Mouse (Mus musculus): ENCODE measurements around the gene Fkbp9.
A peak's percentile ranks its signal among the peaks of the same experiment; 100 is the strongest.
"Not testable (repeated sequence)": the region's sequence is repeated elsewhere in the genome, so short reads cannot be mapped to it uniquely, and the experiment has no call there.

Fkbp9 gene

GRCm38 (mm10) chr6:56837621-56838020, 5.8 kb downstream of the Fkbp9 start:
- DNase-seq (ENCODE audit: low spot score), result no peak

DNA sequence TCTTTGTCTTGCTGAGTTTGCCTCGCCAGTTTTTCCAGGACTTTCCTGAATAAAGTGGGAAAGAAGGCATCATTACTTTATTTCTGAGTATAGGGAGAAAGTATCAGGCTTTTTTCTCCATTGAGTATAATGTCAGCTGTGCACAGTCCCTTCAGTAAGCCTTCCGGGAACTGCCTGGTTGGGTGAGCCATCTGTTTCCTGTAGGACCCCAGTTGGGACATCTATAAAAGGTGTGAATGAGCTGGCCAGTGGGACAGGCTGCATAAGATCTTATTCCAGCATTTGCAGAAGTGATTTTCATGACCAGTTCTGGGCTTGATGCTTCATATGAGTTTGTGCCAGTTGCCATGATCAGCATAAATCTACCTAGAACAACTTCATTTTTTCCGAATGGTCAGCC, 11.4 kb downstream of the Fkbp9 start:
- DNase-seq (ENCODE audit: low spot score), result no peak

- DNase-seq (ENCODE audit: low spot score), result no peak
These were observed 12.5 kb downstream of the Fkbp9 start for GRCm38 (mm10) chr6:56844365-56844764.

GRCm38 (mm10) chr6:56848974-56849373, 17.1 kb downstream of the Fkbp9 start:
- no peak for DNase-seq (ENCODE audit: low spot score)

GRCm38 (mm10) chr6:56850315-56850714, 18.5 kb downstream of the Fkbp9 start:
- no peak for DNase-seq (ENCODE audit: low spot score)

- DNase-seq (ENCODE audit: low spot score), result no peak
These were observed 22.9 kb downstream of the Fkbp9 start for GRCm38 (mm10) chr6:56854803-56855202.

DNA sequence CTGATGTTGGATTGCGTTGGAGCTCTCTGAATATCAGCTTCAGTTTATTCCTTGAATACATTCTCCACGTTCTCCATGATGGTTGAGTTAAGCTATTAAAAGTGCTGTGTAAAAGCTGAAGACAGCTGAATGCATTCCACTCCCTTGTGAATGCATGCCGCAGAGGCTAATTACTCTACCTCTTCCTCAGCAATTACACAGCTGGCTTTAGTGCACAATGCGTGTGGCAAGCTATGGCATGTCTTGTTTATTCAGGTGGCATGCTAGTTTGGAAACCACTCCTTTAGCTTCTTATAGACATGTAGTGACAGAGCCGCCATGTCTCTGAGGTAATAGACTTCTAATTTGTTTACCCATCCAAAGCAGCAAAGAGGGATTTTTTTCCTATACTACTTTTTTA, 24.9 kb downstream of the Fkbp9 start:
- DNase-seq (ENCODE audit: low spot score), result no peak

- DNase-seq (ENCODE audit: low spot score), result no peak
These were observed 28.5 kb downstream of the Fkbp9 start for GRCm38 (mm10) chr6:56860205-56860848.

- DNase-seq (ENCODE audit: low spot score), result not testable (repeated sequence)
These were observed 35.0 kb downstream of the Fkbp9 start for GRCm38 (mm10) chr6:56866899-56867298.

- no peak for DNase-seq (ENCODE audit: low spot score)
These were observed 36.7 kb downstream of the Fkbp9 start for GRCm38 (mm10) chr6:56868565-56868964.

DNA sequence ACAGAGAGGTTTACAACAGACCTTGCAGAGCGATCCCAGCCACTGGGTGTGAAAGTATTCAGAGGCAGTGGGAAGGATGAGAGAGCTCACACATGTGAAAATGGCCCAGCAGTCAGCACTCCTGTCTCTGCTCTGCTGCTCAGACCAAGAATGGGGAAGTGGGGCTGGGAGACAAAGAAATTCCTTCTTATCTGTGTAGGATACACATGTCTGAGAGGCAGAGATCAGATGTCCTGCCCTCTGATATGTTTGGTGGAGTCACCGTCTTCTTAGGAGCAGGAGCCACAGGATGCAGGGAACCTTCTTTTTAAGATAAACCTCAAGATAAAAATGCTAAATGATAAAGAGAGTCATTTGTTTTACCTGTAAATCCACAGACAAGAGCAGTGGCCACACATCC, 38.2 kb downstream of the Fkbp9 start:
- no peak for DNase-seq (ENCODE audit: low spot score)

GRCm38 (mm10) chr6:56876870-56877269, 45.0 kb downstream of the Fkbp9 start:
- DNase-seq (ENCODE audit: low spot score), result no peak

DNA sequence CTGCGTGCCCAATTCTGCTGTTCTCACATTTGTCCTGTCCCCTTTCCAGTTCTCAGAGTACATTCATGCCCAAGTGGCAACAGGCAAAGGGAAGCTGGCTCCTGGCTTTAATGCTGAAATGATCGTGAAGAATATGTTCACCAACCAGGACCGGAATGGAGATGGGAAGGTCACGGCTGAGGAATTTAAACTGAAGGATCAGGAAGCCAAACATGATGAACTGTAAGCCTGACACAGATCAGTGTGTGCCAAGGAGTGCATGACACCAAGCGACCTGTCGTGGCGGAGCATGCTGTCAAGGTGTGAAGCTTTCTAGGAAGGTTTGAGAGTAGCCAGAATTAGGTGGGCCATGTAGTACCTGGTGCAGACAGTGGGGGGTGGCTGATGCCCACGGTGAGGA, 46.1 kb downstream of the Fkbp9 start:
- DNase-seq (ENCODE audit: low spot score), result no peak

GRCm38 (mm10) chr6:56879352-56879955, 47.6 kb downstream of the Fkbp9 start:
- DNase-seq (ENCODE audit: low spot score), result no peak

DNA sequence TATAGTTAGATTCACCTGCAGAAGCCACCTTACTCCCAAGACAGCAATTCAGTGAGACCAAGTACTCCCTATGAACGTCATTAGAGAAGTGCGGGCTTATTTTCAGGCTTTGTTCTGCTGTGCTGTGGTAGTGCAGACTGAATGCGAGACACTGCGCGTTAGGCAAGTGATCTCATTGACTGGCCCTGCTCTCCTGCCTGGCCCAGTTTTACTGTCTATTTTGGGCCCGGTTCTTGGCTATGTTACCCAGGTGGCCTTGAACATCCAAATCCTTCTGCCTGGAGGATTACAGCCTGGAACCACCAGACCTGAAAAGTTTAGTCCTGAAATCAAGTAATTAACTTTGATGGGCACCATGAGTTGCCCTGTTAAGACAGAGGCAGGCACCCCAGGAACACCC, 56.7 kb downstream of the Fkbp9 start:
- no peak for DNase-seq (ENCODE audit: low spot score)

DNA sequence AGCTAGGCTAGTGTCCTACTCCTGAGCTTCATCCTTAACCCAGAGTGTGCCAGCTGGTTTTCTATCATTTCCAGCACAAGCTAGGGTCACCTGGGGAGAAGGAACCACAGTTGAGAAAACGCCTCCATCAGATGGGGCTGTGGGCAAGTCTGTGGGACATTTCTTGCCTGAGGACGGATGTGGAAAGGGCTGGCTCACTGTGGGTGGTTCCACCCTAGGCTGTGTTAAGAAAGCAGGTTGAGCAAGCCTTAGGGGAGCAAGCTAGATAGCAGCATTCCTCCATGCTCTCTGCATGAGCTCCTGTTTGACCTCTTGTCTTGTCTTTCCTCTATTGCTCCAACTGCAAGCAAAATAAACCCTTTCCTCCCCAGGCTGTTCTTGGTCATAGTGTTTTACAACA, 58.9 kb downstream of the Fkbp9 start:
- no peak for DNase-seq (ENCODE audit: low spot score)

DNA sequence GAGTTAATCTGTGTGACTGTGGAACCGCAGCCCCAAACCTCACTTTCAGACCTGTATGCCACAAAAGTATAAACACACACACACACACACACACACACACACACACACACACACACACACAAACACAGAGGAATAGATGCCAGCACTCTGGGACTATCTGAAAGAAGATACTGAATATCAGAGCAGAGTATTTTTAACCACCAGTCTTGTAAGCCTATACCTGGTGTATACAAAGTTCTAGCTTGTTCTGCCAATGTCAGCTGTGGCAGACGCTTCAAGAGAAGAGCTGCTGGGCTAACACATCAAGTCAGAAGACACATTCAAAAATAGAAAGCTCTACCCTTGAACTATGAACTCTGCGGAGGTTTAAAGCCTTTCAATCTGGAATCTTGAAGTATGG, 67.7 kb downstream of the Fkbp9 start:
- no peak for DNase-seq (ENCODE audit: low spot score)

DNA sequence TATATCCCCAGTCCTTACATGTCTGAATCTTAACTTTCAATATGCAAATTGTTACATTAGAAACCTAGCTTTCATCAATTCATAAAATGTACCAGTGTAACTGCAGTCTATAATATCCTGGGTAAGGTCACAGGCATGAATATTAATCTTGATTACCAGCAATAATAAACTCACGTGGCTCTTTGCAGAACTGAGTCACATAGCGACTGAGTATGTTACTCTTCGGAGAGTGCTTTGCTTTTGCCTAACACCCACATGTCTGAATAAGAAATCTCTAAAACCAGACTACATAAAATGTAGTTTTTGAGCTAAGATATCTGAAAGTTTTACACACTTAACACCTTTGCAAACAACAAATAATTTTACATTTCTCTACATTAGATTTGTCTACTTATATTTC, 69.5 kb downstream of the Fkbp9 start:
- DNase-seq (ENCODE audit: low spot score), result no peak

GRCm38 (mm10) chr6:56901824-56902386, 70.0 kb downstream of the Fkbp9 start:
- DNase-seq (ENCODE audit: low spot score), result peak; percentile 49

DNA sequence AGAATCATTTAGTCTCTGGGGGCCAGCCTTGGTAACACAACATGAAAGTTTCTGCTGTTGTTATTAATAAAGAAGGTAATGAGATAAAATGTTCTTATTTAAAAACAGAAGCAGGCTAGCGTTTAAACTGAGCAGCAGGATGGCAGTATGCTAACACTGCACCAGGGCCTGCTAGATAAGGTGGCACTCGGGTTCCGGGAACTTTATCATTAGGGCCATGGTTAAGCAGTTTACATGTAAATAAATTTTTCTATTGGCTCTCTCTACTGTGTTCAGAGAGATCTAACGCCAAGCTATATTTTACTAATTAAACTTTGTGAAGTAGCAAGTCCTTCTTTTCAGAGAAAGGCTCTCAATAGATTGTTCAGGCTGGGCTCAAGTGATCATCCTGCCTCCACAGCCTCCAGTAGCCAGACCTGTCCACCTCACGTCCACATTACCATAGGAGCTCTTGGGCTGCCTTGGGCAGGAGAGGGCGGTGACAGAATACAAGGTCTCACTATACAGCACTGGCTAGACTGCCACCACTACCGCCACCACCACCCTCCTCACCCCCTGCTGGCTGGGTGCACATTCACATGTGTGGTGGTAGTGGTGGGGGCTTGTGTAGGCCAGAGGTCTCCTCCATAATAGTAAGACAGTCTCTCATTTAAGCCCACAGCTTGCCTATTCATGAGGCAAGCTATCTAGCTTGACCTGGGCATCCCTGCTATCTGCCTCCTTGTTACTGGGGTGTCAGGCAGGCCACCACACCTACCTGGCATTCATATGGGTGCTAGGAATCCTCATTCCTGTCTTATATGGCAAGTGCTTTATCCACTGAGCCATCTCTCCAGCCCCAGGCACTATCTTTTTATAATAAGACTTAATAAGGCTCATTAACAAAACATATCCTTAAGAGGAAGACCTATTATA, 71.0 kb downstream of the Fkbp9 start:
- no peak for DNase-seq (ENCODE audit: low spot score)

- no peak for DNase-seq (ENCODE audit: low spot score)
These were observed 72.0 kb downstream of the Fkbp9 start for GRCm38 (mm10) chr6:56903831-56904230.

DNA sequence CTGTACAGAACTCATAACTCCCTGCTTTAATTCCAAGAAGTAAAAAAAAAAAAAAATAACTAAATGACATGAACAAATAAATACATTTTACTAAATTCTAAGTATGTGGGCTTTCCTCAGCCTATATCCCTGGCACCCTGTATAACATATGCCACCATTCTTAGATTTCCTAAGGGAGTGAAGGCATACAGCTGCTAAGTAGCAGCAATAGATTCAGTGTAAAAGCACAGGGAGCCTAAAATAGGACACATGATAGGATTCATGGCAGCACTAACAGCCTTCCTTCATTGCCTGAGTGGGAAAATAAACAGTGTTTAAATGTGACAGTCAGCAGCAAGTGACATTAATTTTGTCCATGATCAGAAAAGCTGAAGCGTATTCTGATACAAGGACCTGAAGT, 72.5 kb downstream of the Fkbp9 start:
- DNase-seq (ENCODE audit: low spot score), result no peak

- DNase-seq (ENCODE audit: low spot score), result no peak
These were observed 73.1 kb downstream of the Fkbp9 start for GRCm38 (mm10) chr6:56904982-56905381.
